Mouse (Mus musculus) heart, adult 9 months (tissue): ENCODE results near the gene Gopc.

Experiments
- DNase-seq, 2 experiments: peaks; one replicate each; pipeline ENCODE4 v3.0.0; 2022; ENCODE audit warnings: low spot score in 2 of 2

The Gopc gene

DNA sequence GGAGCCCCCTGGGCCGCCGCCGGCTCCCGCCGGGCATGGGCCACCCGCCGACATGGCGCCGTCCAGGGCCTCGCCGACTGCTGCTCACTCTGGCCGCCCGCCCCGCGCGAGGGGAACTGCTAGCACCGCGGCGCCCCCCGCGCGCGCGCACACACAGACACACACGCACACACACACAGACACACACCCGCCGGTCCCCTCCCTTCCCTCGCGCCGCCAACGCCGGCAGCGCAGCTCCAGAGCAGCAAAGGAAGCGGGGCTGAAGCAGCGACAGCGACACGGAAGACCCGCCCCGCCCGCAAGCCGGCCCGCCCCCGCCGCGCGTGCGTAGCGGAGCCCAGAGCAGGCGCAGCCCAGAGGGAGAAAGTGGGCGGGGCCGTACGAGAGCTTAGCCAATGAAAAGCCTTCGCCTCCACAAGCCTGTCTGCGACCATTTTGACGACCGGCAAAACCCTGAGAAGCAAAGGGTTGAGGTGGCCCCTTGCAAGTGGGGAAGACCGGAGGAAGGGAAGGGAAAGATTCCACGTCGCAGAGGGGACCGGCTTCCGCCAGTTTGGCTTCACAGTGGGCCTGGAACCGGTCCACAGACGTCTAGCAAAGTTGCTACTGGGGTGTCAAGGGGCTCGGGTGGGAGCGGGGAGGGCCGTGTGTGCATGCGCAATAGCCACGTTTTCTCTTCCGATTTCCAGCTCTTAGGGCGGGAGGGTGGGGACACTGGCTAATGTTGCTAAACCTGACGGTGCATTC, at the start of gene Gopc:
Gene Gopc, minus strand, starts transcription at position 280 of the 747 bp plus-strand sequence.
- DNase-seq, result peak; percentile 98

DNA sequence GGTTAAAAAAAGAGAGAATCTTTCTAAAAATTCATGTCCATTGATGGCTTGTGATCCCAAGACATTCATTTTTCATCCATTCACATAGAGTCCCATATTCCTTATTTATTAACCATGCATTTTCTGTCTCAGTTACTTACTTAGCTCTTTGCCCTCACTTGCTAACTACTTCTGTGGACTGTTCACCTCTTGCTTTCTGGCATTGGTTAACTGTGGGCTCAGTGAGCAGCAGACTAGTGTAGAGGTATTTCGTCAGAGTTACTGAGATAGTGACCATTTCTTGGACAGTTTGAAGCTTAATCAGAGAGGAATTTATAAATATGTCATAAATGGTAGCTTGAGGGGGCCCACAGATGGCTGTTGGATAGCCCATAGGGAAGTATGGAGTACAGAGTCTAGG, 49.0 kb upstream of the Gopc start:
- no peak for DNase-seq

DNA sequence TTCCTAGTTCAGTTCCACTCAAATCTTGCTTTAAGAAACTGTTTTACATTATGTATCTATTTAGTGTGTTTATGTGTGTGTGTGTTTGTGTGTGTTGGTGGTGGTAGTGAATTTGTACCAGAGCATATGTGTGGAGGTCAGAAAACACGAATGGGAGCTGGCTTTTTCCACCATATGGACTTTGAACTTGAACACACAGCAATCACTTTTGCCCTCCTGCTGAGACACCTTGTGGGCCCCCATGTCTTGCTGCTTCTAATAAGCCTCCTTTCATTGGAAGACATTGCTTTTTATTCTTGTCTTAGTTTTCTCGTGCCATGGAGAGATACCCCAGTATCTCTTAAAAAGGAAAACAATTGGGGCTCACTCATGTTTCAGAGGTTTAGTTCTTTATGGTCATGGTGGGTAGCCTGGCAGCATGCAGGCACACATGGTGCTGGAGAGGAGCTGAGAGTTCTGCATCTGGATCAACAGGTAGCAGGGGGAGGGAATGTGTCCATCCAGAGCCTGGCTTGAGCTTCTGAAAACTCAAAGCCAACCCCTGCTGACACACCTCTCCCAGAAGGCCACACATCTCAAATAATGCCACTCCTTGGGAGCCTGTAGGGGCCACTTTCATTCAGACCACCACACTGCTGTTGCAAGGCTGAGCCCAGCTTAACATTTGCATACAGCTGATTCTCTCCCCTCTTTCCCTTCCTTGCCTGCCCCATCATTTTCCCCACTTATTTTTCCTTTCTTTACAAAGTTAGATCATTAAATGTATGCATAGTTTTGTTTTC, 45.9 kb upstream of the Gopc start:
- no peak for DNase-seq

DNA sequence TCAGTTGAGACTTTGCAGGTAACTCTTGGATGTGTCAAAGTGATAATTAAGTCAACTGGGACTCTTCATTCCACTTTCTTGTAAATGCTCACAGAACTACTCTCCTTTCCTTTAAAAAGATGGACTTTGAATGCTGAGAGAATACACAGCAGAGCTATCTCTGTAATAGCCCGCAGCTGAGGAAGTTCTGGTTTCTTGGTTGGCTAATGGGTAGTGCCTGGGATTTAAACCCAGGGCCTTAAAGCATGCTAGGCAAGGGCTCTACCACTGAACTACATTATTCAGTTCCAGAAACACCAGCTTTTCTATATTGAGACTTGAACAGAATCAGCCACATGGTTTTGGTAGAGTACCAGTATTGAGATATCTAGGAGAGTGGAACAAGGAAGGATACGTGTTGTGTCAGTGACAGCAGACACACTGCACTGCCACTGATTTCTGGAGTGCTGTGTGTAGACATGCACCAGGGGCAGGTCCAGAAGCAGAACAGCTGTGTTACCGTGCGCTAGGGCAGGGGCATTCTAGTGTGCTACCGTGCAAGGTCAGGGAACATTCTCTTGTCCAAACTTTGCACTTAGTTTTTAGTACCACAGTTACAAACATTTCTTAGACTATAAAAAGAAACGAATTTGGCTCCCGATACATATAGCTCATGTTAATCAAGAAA, 44.5 kb upstream of the Gopc start:
- no peak for DNase-seq

DNA sequence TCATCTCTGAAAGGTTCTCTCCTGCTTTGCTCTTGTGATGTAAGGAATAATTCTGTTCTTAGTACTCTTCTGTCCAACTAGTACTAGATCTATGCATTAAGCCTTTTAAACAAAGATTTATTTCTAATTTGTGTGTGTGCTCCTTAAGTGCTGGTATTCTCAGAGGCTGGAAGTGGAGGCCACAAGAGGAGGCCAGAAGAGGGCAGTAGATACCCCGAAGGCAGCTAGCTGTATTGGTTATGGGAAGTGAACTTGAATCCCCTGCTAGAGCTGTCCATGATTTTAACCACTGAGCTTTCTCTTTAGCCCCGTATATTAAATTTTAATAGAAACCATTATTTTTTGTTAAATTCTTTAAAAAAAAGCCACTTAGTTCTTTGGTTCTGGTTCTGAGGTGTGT, 41.2 kb upstream of the Gopc start:
- no peak for DNase-seq

DNA sequence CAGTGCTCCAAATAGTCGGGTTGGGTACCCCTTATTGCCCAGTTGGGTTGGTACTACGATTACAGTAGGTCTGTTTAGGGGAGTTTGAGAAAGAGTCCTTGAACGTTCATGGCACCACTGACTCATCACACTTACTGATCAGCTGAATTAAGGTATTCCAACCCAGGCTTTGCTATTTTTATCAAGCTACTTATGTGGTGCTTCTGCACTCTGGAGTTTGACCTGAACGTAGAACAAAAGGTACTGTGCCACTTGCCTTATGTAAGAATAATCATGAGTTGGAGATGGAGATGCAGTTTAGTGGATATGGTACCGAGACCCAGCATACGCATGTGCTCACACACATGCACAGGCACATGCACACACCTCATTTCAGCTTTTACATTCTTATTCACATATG, 39.8 kb upstream of the Gopc start:
- peak in 1 of 2 experiments; percentile 29 for DNase-seq

DNA sequence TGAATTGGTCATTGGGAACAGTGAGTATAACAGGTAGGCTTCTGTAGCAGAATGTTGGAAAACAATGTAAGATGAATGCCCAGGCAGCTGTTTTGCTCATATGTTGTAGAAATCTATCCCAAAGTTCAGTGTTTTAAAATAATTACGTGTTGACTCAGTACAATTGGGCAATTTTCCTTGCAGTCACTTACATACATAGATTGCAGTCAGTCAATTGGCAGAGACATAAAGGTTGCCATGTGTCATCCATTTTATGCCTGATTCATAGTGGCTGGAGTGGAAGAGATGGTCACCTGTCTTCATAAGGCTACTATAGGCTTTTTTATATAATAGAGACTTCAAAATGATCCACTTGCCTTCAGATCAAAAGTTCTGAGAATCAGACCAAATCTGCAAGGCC, 38.6 kb upstream of the Gopc start:
- DNase-seq, result no peak

DNA sequence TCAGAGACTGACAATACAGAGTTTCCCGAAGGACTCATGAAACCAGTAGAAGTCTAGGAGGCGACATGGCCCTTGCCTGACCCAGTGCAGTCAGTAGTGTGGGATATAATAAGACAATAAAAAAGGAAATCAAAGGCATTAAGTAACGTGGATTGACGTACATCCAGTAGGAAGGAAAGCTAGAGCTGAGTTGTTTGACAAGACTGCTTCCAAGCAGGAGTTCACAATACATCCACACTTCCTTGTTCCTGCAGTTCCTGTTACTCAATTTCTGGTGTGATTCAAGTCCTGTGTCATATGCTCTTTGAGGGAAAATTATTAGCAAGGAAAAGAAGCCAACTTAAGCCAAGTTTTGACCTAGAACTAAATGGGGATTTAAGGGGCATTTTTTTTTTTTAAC, 37.5 kb upstream of the Gopc start:
- peak; percentile 11 to 35 for DNase-seq

DNA sequence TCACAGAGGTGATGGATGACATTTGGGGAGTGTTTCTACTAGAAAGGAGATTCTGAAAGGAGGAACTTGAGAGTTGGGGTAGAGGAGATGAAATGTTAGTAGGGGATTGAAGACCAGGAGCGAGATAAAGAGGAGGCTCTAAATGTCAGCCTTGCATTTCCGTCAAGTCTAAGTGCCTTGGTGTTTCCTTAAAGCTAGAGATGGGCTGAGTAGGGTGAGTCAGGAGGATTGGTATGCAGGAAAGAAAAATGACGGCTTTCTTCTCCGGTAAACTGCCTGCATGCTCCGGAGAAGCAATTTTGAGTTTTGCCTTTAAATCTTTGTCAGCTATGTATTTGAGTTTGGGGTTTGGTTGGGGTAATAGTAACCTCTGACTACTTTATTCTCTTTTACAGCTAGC, 37.0 kb upstream of the Gopc start:
- DNase-seq, result no peak

DNA sequence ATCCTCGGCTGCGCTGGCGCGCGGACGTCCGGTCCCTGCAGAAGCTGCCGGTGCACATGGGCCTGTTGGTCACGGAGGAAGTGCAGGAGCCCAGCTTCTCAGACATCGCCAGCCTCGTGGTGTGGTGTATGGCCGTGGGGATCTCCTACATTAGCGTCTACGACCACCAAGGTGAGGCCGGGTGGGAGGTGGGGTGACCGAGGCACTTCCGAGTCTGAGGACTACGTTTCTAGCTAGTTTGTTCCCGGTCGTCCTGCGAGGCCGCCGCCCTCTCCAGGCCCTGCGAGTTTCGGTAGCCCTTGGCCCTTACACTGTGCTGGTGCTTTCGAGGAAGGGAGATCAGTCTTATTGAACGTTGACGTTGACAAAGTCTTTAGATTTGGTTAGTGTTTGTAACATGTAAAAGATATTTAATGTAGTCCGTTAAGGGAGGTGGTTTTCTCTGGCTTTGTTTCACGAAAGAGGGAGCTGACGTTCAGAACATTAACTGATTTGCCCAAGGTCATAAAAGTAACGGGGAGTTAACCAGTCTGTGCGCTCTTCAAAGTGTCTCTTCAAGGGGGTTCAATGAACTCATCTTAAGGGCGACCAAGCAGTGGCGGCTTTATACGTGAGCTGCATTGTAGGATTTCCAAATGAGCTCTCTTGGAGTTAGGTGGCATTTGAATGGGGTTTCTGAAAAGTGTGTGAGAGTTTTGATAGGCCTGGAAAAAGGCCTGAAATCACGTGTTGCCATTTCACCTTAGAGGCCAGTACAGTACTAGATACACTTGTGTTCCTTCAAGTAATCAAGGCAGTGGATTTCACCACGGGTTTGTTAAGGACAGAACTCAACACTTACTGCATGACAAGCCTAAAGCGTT, 36.3 kb upstream of the Gopc start:
- DNase-seq, result peak in 1 of 2 experiments; percentile 27

DNA sequence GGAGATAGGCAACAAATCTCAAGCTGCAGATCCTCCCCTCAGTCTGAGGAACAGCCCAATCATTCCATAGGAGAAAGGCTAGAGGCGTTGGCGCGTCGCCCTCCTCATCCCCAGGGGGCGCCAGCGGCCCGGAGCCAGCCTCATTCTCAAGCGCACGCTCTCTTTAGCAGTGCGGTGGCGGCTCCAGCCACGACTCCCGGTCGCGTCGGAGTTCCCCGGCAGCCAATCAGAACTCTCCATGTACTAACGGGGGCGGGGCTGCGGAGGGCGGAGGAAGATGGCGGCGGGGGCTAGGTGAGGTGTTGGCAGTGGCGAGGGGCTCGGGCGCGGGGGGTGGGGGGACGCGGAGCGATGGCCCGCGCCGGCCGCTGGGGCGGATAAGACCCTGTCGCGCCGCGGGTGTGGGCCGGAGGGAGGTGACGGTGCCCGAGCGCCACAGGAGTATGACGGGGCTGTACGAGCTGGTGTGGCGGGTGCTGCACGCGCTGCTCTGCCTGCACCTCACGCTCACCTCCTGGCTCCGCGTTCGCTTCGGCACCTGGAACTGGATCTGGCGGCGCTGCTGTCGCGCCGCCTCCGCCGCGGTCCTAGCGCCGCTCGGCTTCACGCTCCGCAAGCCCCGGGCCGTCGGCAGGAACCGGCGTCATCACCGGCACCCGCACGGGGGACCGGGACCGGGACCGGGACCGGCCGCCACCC, 35.5 kb upstream of the Gopc start, which contains the start of gene Nus1:
Gene Nus1, plus strand, starts transcription at position 249 of the 699 bp plus-strand sequence.
- DNase-seq, result peak; percentile 95 to 96

DNA sequence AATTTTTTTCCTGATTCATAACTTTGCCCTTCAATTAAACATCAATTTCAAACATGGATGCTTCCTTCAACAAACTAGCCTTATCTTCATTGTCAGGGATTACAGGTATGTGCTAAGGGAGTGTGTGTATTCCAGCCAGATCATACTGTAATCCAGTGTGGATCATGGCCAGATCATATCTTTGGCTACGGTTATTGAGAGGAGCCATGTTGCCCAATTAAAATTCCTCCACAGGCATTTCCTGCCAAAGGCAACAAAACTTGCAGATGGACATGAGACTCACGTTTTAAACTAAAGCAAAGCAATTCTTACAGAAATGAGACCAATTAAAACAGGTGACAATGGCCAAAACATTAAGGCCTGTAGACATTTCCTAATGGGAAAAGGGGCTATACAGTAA, 34.5 kb upstream of the Gopc start:
- DNase-seq, result no peak

DNA sequence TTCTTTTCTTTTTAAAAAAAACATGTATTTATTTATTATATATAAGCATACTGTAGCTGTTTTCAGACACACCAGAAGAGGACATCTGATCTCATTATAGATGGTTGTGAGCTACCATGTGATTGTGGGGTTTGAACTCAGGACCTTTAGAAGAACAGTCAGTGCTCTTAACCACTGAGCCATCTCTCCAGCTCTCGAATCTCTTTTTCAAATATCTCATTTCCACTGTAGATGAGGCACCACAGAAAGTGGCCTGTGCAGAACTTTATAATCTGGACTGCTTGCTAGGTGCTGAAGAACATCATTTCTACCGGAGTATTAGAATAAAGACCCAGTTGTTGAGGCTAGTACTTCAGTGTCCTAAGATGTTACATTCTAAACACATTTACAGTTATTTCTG, 33.1 kb upstream of the Gopc start:
- no peak for DNase-seq

DNA sequence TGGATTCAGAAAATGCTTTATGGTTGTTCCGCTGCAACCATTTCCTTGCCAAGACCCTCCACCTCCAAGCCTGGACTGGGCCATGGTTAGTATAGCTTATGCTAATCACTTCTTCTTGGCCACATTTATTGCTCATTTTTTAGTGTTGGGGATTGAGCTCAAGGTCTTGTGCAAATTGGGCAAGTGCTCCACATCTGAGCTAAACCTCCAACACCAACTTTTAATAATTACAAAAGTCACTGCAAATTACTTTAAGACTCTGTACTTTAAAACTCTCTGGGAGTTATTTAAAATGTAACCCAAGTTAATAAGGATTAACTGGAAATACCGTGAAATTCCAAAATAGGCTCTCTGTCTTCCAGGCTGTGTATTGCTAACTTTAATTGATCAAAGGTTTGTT, 25.6 kb upstream of the Gopc start:
- DNase-seq, result no peak

DNA sequence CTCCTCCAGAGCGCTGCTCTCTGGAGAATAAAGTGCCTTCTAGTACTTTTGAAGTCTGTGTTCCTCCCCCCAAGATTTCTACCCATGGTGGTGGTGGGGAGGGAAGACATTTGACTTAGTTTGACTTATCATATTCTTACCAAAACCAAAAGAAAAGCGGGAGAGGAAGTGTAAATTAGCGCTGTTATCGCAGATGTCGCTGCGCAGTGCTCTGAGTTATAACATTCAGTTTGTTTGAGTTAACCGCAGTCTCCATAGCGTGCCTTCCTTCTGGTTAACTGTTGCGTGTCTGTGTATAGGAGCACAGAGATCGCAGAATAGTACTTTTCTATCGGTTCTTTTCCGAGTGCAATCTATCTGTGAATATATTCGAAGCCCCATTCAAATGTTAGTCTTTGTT, 23.2 kb upstream of the Gopc start:
- no peak for DNase-seq

DNA sequence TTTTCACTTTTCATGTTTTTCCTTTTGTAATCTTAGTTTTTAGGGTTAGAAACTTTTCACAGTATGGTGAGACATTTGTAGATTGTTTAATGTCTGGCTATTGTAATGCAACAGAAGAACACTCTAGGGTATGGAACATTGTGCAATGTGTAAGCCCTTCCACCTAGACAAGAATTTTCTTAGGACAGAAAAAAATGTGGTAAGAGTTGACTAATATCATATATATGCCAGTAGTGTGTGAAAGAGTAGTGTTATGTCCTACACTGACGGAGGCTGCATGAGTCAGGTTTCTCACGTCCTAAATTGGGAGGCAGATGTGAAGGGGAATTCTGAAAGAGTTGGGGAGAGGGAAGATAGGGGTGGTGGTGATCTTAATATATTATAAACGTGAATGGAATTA, 17.8 kb upstream of the Gopc start:
- no peak for DNase-seq

DNA sequence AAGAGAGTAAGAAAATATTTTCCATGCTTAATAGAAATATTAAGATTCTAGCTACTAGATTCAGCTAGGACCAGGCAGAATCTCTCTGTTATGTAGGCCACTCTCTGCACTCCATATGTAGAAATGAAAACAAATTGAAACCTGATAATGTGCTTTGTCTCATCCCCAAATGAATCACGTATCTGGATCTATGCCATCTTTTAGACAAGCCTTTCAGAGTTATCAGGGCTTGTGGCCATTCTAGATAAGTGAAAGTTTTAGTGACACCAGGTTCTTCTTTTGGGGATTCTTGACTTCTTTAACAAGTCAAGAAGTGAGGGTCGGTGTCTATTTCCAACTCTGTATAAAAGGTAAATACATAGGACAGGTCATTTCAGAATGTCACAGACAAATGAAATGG, 16.8 kb upstream of the Gopc start:
- DNase-seq, result no peak

DNA sequence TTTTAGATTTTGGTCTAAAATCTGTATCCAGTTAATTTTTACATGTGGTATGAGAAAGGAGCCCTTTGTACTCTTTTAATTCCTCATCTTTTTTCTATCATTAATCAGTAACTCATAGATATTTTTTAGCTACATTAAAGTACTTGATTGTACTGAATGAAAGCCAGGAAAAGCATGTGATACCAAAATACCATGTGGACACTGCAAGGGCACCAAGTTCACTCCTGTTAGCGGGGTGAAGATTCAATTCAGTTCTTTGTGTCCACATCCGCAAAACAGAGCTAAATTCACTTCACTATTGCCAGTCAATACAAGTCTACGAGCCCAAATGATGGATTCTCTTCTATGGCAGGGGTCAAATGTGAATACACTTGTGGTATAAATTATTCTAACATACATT, 14.7 kb upstream of the Gopc start:
- DNase-seq, result no peak

DNA sequence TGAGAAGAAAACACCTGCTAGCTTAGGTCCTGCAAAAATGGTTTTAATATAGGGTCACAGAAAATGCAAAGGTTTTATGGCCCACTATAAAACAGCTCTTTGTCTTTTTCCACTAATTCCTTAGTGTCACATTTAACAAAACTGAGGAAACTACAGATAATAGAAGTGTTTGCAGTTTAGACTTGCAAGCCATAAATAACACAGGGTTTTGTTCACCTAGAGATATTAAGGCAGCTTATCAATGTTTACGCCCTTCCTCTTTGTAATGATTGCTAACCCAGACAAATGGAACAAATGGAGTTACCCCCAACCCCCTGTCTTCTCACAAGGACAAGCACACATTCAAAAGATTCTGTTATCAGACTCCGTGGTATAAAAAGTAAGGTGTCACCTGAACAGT, 9.3 kb upstream of the Gopc start:
- no peak for DNase-seq

DNA sequence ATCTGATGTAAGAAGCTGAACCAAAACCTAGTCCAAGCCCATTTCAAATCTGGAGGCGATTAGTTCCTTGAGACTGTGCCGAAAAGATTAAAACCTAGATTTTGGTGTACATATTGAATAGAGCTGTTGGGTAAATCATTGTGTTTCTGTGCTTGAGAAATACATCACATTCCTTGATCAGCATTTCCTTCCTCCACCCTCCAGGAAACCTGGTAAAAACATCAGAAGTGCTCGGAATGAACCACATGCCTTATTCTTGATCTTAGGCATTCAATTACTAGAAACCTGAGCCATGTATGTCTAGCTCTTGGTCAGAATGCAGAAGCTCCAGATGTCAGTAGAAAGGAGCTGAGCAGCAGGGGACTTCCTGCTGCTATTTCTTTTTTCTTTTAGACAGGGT, 7.5 kb upstream of the Gopc start:
- peak; percentile 57 to 74 for DNase-seq

DNA sequence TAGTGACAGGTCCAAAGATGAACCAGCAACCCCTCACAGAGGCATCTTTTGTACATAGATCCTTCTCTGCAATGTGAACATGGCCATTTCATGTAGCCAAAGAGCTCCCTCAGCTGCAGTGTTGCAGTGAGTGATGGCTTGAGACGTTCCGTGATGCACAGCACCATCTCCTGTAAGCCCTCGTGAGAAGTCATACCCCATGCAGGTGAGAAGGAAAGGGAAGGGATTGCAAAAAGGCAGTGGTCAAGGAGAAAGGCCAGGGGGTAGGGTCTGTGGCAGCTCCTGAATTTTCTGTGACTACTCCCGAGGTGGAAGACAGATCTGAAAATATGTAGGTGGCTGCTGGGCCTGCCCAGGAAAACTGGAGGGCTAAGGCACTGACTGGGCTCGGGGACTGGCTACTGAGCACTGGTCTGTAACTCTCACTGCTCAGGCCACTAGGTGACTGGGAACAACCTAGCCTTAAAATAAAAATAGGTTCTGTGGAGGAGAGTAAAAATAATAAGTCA, 7.1 kb upstream of the Gopc start, which contains the start of gene Nepn:
Gene Nepn, plus strand, starts transcription at position 51 of the 509 bp plus-strand sequence.
- DNase-seq, result no peak
